Mouse (Mus musculus) lung, adult 2 months (tissue): ENCODE data around the gene Gnas. TPM values are rescaled to one million over a fixed set of nuclear protein-coding genes. Genes with fewer than 3 reads are reported as not detected.

Experiments
- DNase-seq: peaks from one replicate; pipeline ENCODE4 v3.0.0; 2022
- H3K4me1 ChIP-seq: fragments of 200-500 bp; 2 replicates; pipeline ENCODE4 v1.6.1; 2011; ENCODE audit warnings: low read length; ENCODE audit not compliant: control insufficient read depth, insufficient read depth
- H3K4me3 ChIP-seq: fragments of 200-500 bp; replicated peaks from 2 replicates; pipeline ENCODE3; 2011; ENCODE audit warnings: low read depth, mild to moderate bottlenecking, control low read depth, low read length; ENCODE audit errors: extremely low read depth
- CTCF ChIP-seq: fragments of 200-500 bp; IDR thresholded peaks from 2 replicates; pipeline ENCODE4 v1.5.1; 2011; ENCODE audit warnings: mild to moderate bottlenecking, low read length, control low read depth; ENCODE audit not compliant: insufficient read depth
- POLR2A ChIP-seq: fragments of 200-500 bp; IDR thresholded peaks from 2 replicates; pipeline ENCODE4 v1.6.1; 2011; ENCODE audit warnings: low read depth, mild to moderate bottlenecking, control low read depth, low read length, borderline replicate concordance; ENCODE audit errors: extremely low read depth
- WGBS: fragments of 180-500 bp; shearing (Covaris S2); methylation state at CpG from one replicate; pipeline ENCODE4 v1.1.7; 2018; 5-methylcytosine and 5-hydroxymethylcytosine counted together
- polyA plus RNA-seq: library from polyadenylated mRNA; depleted of rRNA; stranded (reverse); fragments of >200 nt; gene quantifications from 2 replicates; pipeline ENCODE4 v1.2.3, GENCODE M21; 2012

Gnas gene
- polyA plus RNA-seq, 1 experiment: 1,050 TPM

- Histone ChIP-seq H3K4me1 (no peaks in the 10 kb centered on the region), H3K4me3 (no peak overlapping the region)
- 73% methylated on average over 4 of the region's 4 CpGs for WGBS
- TF ChIP-seq POLR2A (no peak), CTCF (no peak)
- DNase-seq: no peak
Observed at GRCm38 (mm10) chr2:174325989-174326388, 41.9 kb downstream of the Gnas start.

- 62% methylated on average over 8 of the region's 8 CpGs for WGBS
- DNase-seq: no peak
- H3K4me1 ChIP-seq: no peaks in the 10 kb centered on the region
- no peak for TF ChIP-seq POLR2A
- no peak for TF ChIP-seq CTCF
- H3K4me3 ChIP-seq: peak overlapping the region; percentile 21
Observed at GRCm38 (mm10) chr2:174326481-174326880, 42.4 kb downstream of the Gnas start.

GRCm38 (mm10) chr2:174327295-174327981 lies 43.3 kb downstream of the Gnas start:
- TF ChIP-seq CTCF: no peak
- peak; percentile 93 for TF ChIP-seq POLR2A
- WGBS: 50% methylated on average over 64 of the region's 64 CpGs
- peaks cover 3% of the 10 kb centered on the region; the same call in 1 of the 2 replicates for H3K4me1 ChIP-seq
- peak; percentile 62 for DNase-seq
- H3K4me3 ChIP-seq: peak overlapping the region; percentile 73

GRCm38 (mm10) chr2:174328358-174328905 lies 44.3 kb downstream of the Gnas start:
- 44% methylated on average over 46 of the region's 46 CpGs for WGBS
- Histone ChIP-seq H3K4me3 (peak overlapping the region; percentile 17), H3K4me1 (peaks cover 4% of the 10 kb centered on the region)
- peak; percentile 39 for DNase-seq
- TF ChIP-seq POLR2A (no peak), CTCF (no peak)

- peak overlapping the region; percentile 72 for H3K4me3 ChIP-seq
Observed at GRCm38 (mm10) chr2:174328926-174329662, 45.0 kb downstream of the Gnas start.

GRCm38 (mm10) chr2:174329663-174330615 lies 45.8 kb downstream of the Gnas start:
- TF ChIP-seq CTCF (no peak), POLR2A (0 out of 2 replicates have a peak, but pooled peaks have one; percentile 24)
- DNase-seq: peak; percentile 79
- WGBS: under 1% methylated on average over 103 of the region's 131 CpGs
- Histone ChIP-seq H3K4me3 (peak overlapping the region; percentile 72), H3K4me1 (peaks cover 16% of the 10 kb centered on the region)

More at GRCm38 (mm10) chr2:174328926-174329662, 45.0 kb downstream of the Gnas start:
- peaks cover 9% of the 10 kb centered on the region for H3K4me1 ChIP-seq
- TF ChIP-seq POLR2A: no peak
- no peak for TF ChIP-seq CTCF
- DNase-seq: no peak
- WGBS: 47% methylated on average over 45 of the region's 58 CpGs

GRCm38 (mm10) chr2:174330616-174331191 lies 46.6 kb downstream of the Gnas start:
- 1% methylated on average over 47 of the region's 48 CpGs for WGBS
- Histone ChIP-seq H3K4me3 (peak overlapping the region; percentile 72), H3K4me1 (peaks cover 19% of the 10 kb centered on the region)
- DNase-seq: peak; percentile 81
- TF ChIP-seq POLR2A: peak; percentile 18; the same call in 1 of the 2 replicates
- TF ChIP-seq CTCF: no peak

- 10% methylated on average over 12 of the region's 12 CpGs for WGBS
- Histone ChIP-seq H3K4me1 (peaks cover 22% of the 10 kb centered on the region), H3K4me3 (peak overlapping the region; percentile 72)
- DNase-seq: no peak
- no peak for TF ChIP-seq POLR2A
- TF ChIP-seq CTCF: no peak
Observed at GRCm38 (mm10) chr2:174331282-174332030, 47.3 kb downstream of the Gnas start.
